Mouse (Mus musculus): ENCODE data around the gene Vps45.

- TF ChIP-seq CTCF (IDR thresholded peaks at IDR 0.05; ENCODE audit: low read depth, low read length) = no peak
- TF ChIP-seq POLR2A (IDR thresholded peaks at IDR 0.05; ENCODE audit: extremely low read depth, insufficient read depth, low read length) = no peak
Measured at GRCm38 (mm10) chr3:95953023-95953422, 105.2 kb downstream of the Vps45 start.
